Mouse (Mus musculus) bone marrow macrophage, adult 2 months (primary cell): ENCODE data around the gene Upf1.

Experiments used
- CTCF ChIP-seq: IDR thresholded peaks from 2 replicates; pipeline ENCODE4 v1.5.1; 2012; ENCODE audit warnings: low read depth, mild to moderate bottlenecking, low read length, moderate library complexity
- POLR2A ChIP-seq: IDR thresholded peaks from 2 replicates; pipeline ENCODE4 v1.6.1; 2012; ENCODE audit warnings: mild to moderate bottlenecking, low read depth, low read length, borderline replicate concordance

GRCm38 (mm10) chr8:70309311-70309710 is 43.8 kb downstream of the Upf1 start:
- TF ChIP-seq POLR2A (no peak), CTCF (peak; percentile 84)
